Mouse (Mus musculus) retina, adult 2 months (tissue): ENCODE measurements at regions not wholly inside any gene's neighbourhood (a gene's known extent, or its start where the extent isn't known, plus 50 kb on each side); places are given as distances from the start of the nearest gene placed in this dataset.
"Not testable (repeated sequence)": the region's sequence is repeated elsewhere in the genome, so short reads cannot be mapped to it uniquely, and the experiment has no call there.

Experiments used
- DNase-seq: peaks from one replicate; pipeline ENCODE4 v3.0.0-alpha.2; 2012; ENCODE audit warnings: low read depth, low spot score

- no peak for DNase-seq
These were observed 241.8 kb downstream of the Gadd45g start for GRCm38 (mm10) chr13:52088319-52088718.

- DNase-seq: no peak
These were observed 243.9 kb downstream of the Gadd45g start for GRCm38 (mm10) chr13:52090365-52090764.

GRCm38 (mm10) chr13:52094785-52095184, 248.3 kb downstream of the Gadd45g start:
- no peak for DNase-seq

- no peak for DNase-seq
These were observed 250.0 kb downstream of the Gadd45g start for GRCm38 (mm10) chr13:52096506-52096905.

- no peak for DNase-seq
These were observed 259.6 kb downstream of the Gadd45g start for GRCm38 (mm10) chr13:52105989-52106642.

- DNase-seq: no peak
These were observed 262.0 kb downstream of the Gadd45g start for GRCm38 (mm10) chr13:52108349-52108921.

GRCm38 (mm10) chr13:52109039-52109759, 262.7 kb downstream of the Gadd45g start:
- no peak for DNase-seq

- no peak for DNase-seq
These were observed 264.3 kb downstream of the Gadd45g start for GRCm38 (mm10) chr13:52110750-52111149.

GRCm38 (mm10) chr13:52113549-52113948, 267.1 kb downstream of the Gadd45g start:
- no peak for DNase-seq

- DNase-seq: no peak
These were observed 268.0 kb downstream of the Gadd45g start for GRCm38 (mm10) chr13:52114431-52114830.

GRCm38 (mm10) chr13:52114962-52115361, 268.5 kb downstream of the Gadd45g start:
- no peak for DNase-seq

- DNase-seq: no peak
These were observed 269.8 kb downstream of the Gadd45g start for GRCm38 (mm10) chr13:52116241-52116640.

- DNase-seq: no peak
These were observed 270.3 kb downstream of the Gadd45g start for GRCm38 (mm10) chr13:52116756-52117155.

GRCm38 (mm10) chr13:52120795-52121194, 274.3 kb downstream of the Gadd45g start:
- DNase-seq: no peak

GRCm38 (mm10) chr13:52125037-52125436, 278.6 kb downstream of the Gadd45g start:
- DNase-seq: no peak

GRCm38 (mm10) chr13:52127751-52128150, 281.3 kb downstream of the Gadd45g start:
- no peak for DNase-seq

- no peak for DNase-seq
These were observed 283.0 kb downstream of the Gadd45g start for GRCm38 (mm10) chr13:52129466-52129865.

GRCm38 (mm10) chr13:52133202-52133601, 286.7 kb downstream of the Gadd45g start:
- no peak for DNase-seq

- DNase-seq: no peak
These were observed 292.0 kb downstream of the Gadd45g start for GRCm38 (mm10) chr13:52138331-52138945.

GRCm38 (mm10) chr13:52139140-52139809, 292.8 kb downstream of the Gadd45g start:
- no peak for DNase-seq

- no peak for DNase-seq
These were observed 293.7 kb downstream of the Gadd45g start for GRCm38 (mm10) chr13:52140221-52140620.

- not testable (repeated sequence) for DNase-seq
These were observed 297.6 kb downstream of the Gadd45g start for GRCm38 (mm10) chr13:52144066-52144465.
